Mouse (Mus musculus): ENCODE data around the gene Col15a1. TPM values are rescaled to one million over a fixed set of nuclear protein-coding genes. Genes with fewer than 3 reads are reported as not detected.
A peak's percentile ranks its signal among the peaks of the same experiment; 100 is the strongest.

The Col15a1 gene
- 3.3 and 3.4 TPM in 2 replicates for polyA plus RNA-seq (2016; fragmentation: Nextera tagmentation; extraction: Ambion mirVana)

DNA sequence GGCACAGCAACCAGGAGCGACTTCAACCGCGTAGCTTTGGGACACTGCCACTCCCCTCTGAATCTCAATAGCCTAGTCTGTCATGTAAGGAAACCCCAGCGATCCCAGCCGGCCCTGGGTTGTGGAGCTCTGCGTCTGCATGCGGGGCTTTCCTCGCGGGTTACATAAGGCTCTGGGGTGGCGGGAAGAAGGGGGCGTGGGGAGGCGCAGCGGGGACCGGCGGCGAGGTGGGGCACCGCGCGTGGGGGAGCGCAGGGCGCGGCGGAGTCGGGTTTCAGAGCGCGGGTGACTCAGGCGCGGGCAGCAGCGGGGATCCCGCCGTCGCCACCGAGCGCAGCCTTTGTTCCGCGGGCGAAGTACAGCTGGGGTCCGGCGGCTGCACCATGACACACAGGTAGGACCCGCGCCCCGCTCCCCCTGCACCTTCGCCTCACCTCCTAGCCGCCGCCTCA is at the start of gene Col15a1:
Gene Col15a1, plus strand, starts transcription at position 193 of the 452 bp plus-strand sequence.
- ATAC-seq (ENCODE audit: low FRiP score, low read depth), result 0 out of 2 replicates have a peak, but pooled peaks have one; percentile 16
- WGBS, result 1% methylated on average over 41 of the region's 45 CpGs
- Histone ChIP-seq H3K27ac (replicated peaks) (no peak within 1 kb of the TSS), H3K4me3 (peak within 1 kb of the TSS; percentile 51), H3K9me3 (no peaks in the 10 kb centered on the region), H3K4me1 (peaks cover 11% of the 10 kb centered on the region), H3K27me3 (peaks cover 51% of the 10 kb centered on the region), H3K36me3 (no peaks in the 10 kb centered on the region), H3K9ac (replicated peaks) (peak within 1 kb of the TSS; percentile 47), H3K4me2 (replicated peaks) (peak within 1 kb of the TSS; percentile 81)

DNA sequence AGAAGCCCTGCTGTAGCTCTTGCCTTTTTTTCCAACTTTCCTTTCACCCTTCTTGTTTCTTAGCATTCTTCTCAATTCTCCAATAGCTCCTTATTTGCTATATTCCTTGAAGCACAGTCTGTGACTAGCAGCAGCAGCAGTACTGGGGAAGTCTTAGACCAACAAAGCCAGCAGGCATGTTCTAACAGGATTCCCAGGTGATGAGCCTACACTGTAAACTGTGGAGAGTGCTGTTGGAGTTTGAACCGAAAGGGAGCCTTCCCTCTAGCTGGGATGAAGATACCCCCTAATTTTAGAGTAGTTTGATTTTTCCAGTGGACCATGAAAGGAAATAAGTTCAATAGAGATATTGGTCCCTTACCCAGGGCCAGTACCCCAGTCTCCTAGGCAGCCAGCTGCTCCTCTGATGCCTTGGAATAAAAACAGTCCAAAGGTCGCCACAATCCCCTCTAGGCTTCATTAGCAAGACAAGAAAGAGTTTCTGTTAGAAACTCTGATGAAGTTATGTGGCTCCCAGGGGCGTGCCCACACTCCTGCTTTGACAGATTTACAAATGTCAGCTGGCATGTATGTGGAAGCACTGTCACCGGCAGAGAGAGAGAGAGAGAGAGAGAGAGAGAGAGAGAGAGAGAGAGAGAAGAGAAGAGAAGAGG is 46.7 kb upstream of the Col15a1 start:
- Histone ChIP-seq H3K4me2 (replicated peaks) (0 out of 2 replicates have a peak overlapping the region, but pooled peaks have one; percentile 5), H3K27me3 (no peaks in the 10 kb centered on the region), H3K4me1 (peaks cover 15% of the 10 kb centered on the region), H3K27ac (replicated peaks) (peak overlapping the region; percentile 36; the same call in 1 of the 2 replicates), H3K36me3 (no peaks in the 10 kb centered on the region), H3K9ac (replicated peaks) (no peak overlapping the region), H3K4me3 (no peak overlapping the region), H3K9me3 (peaks cover 4% of the 10 kb centered on the region; the same call in 1 of the 2 replicates)
- 9% methylated on average over 3 of the region's 4 CpGs for WGBS
- ATAC-seq (ENCODE audit: low FRiP score, low read depth), result peak; percentile 66

DNA sequence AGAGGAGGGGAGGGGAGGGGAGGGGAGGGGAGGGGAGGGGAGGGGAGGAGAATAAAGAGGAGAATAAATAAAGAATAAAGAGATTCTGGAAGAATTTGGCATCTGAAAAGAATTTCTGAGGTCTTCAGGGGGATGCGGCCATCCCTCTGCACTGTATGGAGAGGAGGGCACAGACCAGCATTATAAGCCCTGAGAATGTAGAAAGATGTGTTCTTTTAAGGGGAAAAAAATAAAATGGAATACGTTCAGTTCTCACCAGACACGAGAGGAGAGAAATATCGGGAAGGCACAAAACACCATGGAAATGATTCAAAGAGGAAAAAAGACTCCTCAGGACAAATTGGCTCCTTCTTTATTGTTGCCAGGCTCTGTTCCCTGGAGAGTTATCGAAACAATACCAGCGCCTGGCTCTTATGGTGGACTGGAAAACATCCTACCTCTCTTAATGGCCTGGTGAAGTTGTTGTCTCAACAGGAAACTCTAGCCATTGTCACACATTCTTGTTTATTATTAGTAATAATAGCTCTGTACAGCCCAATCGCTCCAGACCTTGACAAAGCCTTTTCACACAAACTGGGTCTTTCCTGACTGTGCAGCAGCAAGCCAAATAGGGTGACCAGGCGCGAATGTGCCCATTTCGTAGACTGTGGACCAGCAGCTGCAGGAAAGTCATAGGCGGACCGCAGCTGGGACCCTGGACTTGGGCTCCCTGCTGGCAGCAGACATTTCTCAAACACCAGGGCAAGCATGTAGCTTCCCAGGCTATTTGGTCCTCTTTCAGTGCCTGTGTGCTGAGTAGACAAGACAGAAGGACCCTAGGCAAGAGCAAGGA is 46.0 kb upstream of the Col15a1 start:
- H3K4me3 ChIP-seq, result no peak overlapping the region
- H3K4me2 ChIP-seq (replicated peaks), result no peak overlapping the region
- peaks cover 15% of the 10 kb centered on the region for H3K4me1 ChIP-seq
- no peak overlapping the region for H3K9ac ChIP-seq (replicated peaks)
- H3K27me3 ChIP-seq, result no peaks in the 10 kb centered on the region
- no peak for ATAC-seq (ENCODE audit: low FRiP score, low read depth)
- H3K27ac ChIP-seq (replicated peaks), result peak overlapping the region; percentile 61; the same call in 1 of the 2 replicates
- no peaks in the 10 kb centered on the region for H3K36me3 ChIP-seq
- H3K9me3 ChIP-seq, result peaks cover 4% of the 10 kb centered on the region; the same call in 1 of the 2 replicates
- WGBS, result 75% methylated on average over 12 of the region's 12 CpGs

DNA sequence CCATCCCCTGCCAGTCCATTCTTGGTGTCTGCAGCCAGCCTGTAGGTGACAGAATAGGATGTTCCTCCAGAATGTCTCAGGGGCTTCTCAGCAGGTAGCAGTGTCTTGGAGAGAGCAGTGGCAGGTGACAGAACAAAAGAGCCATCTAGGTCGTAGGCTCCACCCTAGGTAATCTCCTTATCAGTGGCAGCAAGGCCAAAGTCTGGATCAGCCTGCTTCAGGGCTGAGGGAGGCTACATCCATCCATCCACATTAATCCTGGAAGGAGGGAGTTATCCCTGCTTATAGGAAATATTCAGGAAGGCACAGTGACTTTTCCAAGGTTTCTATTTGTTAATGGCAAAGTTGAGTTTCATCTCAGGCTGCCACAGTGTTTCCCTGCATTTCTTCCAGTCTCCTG is 35.6 kb upstream of the Col15a1 start:
- H3K36me3 ChIP-seq, result no peaks in the 10 kb centered on the region
- WGBS, result 14% methylated on average over 1 of the region's 1 CpGs
- no peaks in the 10 kb centered on the region for H3K9me3 ChIP-seq
- no peak overlapping the region for H3K27ac ChIP-seq (replicated peaks)
- ATAC-seq (ENCODE audit: low FRiP score, low read depth), result no peak
- no peak overlapping the region for H3K9ac ChIP-seq (replicated peaks)
- H3K4me1 ChIP-seq, result no peaks in the 10 kb centered on the region
- no peak overlapping the region for H3K4me3 ChIP-seq
- no peak overlapping the region for H3K4me2 ChIP-seq (replicated peaks)
- H3K27me3 ChIP-seq, result no peaks in the 10 kb centered on the region

DNA sequence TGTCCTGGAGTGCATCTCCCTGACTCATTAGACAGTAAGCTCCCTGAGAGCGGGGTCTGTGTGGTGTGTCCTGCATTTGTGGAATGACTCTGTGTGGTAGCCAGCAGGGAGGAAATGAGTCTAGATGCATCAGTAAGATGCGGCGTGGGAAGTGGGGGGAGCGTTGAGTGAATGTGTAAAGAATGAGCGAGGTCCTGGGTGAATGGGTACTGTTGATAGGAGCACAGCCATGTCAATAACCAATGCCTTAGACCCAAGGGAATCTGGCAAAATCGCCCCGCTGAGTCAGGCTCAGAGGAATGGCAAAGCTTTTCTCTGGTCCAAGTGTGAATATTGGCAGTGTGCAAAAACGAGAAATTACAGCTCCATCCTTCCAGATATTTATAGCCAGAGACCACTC is 30.9 kb upstream of the Col15a1 start:
- no peak for ATAC-seq (ENCODE audit: low FRiP score, low read depth)
- Histone ChIP-seq H3K27ac (replicated peaks) (no peak overlapping the region), H3K27me3 (no peaks in the 10 kb centered on the region), H3K36me3 (no peaks in the 10 kb centered on the region), H3K9ac (replicated peaks) (no peak overlapping the region), H3K4me2 (replicated peaks) (no peak overlapping the region), H3K9me3 (no peaks in the 10 kb centered on the region), H3K4me1 (no peaks in the 10 kb centered on the region), H3K4me3 (no peak overlapping the region)
- WGBS, result 89% methylated on average over 8 of the region's 8 CpGs

DNA sequence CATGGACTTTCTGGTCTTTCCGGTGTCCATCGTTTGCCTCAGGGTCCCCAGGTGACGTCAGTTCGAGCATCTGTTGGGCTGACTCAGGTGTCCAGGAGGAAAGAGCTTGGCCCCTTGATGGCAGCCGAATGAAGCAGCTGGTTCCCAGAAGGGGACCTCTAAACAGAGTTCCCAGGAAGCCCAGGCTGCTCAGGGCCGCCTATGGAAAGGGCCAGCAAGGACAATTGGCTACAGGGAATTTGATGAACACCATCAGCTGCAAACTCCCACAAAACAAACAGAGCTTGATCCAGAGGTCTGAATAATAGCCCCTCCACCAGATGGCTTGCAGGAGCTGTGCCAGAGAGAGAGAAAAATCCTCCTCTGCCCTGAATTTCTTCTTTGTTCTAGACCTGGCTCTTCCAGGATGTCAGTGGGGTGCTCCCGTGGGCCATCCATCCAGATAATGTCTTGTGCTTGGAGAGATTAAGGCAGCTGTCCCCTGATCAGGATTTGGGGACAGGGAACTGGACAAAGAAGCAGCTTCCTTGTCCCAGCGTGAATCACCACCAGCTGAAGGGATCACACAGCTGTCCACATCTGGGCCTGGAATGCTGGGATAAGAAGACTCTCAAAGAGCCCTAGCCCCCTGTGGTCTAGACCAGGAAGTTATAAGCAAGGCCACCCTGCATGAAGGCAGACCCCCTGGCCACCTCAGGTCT is 29.6 kb upstream of the Col15a1 start:
- Histone ChIP-seq H3K4me1 (no peaks in the 10 kb centered on the region), H3K27ac (replicated peaks) (no peak overlapping the region), H3K4me3 (no peak overlapping the region), H3K9me3 (no peaks in the 10 kb centered on the region), H3K27me3 (no peaks in the 10 kb centered on the region), H3K4me2 (replicated peaks) (no peak overlapping the region), H3K36me3 (no peaks in the 10 kb centered on the region), H3K9ac (replicated peaks) (no peak overlapping the region)
- ATAC-seq (ENCODE audit: low FRiP score, low read depth), result no peak
- 60% methylated on average over 8 of the region's 8 CpGs for WGBS

DNA sequence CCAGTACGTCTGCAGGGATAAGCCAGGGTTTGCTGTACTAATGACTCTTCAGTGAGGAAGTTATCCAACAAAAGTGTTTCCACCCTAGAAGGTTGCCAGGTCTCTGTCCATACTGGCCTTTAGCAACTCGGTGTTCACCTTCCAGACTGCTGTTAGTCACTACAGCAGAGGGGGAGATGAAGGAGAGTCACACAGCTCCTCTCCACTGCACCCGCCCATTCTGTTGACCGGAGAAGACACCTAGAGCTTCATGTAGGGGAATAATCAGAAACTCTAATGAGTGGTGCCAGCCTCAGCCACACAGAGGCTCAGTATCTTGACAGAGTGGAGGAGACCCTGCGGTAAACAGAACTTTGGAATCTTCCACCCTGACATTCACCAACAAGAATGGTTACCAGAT is 28.4 kb upstream of the Col15a1 start:
- WGBS, result 88% methylated on average over 5 of the region's 5 CpGs
- Histone ChIP-seq H3K4me2 (replicated peaks) (no peak overlapping the region), H3K9me3 (no peaks in the 10 kb centered on the region), H3K9ac (replicated peaks) (no peak overlapping the region), H3K27me3 (no peaks in the 10 kb centered on the region), H3K36me3 (no peaks in the 10 kb centered on the region), H3K4me1 (no peaks in the 10 kb centered on the region), H3K27ac (replicated peaks) (no peak overlapping the region), H3K4me3 (no peak overlapping the region)
- ATAC-seq (ENCODE audit: low FRiP score, low read depth), result no peak

DNA sequence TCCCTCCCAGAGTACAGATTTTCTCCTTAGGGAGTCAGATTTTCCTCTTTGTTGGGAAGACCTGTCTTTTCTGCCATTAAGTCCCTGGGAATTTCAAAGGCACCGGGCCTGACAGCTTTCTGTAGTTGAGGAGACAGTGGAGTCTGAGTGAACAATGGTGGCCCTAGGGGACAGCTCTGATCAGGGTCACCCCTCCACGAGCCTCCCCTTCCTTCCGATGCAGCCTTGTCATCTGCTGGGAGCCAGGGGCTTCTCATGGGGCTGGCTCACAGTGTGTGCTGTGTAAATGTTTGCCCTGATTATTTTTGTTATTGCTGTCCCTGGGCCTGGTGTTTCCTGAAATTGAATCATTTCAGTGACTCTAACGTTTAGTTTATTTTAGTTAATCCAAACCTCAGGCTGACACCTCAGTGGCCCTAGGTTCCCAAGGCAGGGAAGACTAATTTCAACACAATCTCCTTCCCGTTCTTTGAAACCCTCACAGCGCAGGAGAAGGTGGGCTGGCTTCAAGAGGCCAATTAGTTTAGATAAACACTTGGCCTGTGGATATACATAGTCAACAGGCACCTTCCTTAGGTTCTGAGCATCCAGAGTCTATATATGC is 23.8 kb upstream of the Col15a1 start:
- no peak overlapping the region for H3K4me2 ChIP-seq (replicated peaks)
- H3K4me3 ChIP-seq, result no peak overlapping the region
- H3K27ac ChIP-seq (replicated peaks), result no peak overlapping the region
- H3K36me3 ChIP-seq, result no peaks in the 10 kb centered on the region
- no peak for ATAC-seq (ENCODE audit: low FRiP score, low read depth)
- no peaks in the 10 kb centered on the region for H3K27me3 ChIP-seq
- no peak overlapping the region for H3K9ac ChIP-seq (replicated peaks)
- no peaks in the 10 kb centered on the region for H3K9me3 ChIP-seq
- H3K4me1 ChIP-seq, result no peaks in the 10 kb centered on the region
- WGBS, result 38% methylated on average over 6 of the region's 6 CpGs

DNA sequence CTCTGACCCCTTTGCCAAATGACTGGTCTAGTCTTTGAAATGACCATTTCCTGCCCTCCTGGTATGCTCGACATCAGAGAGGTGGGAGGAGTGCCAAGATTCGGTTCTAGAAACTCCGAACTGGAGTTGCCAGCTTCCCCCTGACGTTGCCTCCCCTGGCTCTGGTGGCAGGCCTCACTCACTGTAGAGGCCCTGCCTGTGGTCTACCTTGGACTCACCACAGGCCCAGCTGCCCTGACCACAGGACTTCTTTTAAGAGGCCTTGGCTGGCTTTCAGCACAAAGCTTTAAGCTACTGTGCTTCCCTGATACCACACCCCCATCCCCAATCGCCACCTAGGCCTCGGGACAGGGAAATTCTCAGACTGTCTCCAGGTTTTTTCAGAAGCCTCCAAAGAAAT is 21.4 kb upstream of the Col15a1 start:
- no peak for ATAC-seq (ENCODE audit: low FRiP score, low read depth)
- no peaks in the 10 kb centered on the region for H3K4me1 ChIP-seq
- no peaks in the 10 kb centered on the region for H3K27me3 ChIP-seq
- H3K4me2 ChIP-seq (replicated peaks), result no peak overlapping the region
- WGBS, result 77% methylated on average over 6 of the region's 6 CpGs
- no peak overlapping the region for H3K27ac ChIP-seq (replicated peaks)
- no peaks in the 10 kb centered on the region for H3K36me3 ChIP-seq
- H3K4me3 ChIP-seq, result no peak overlapping the region
- no peaks in the 10 kb centered on the region for H3K9me3 ChIP-seq
- no peak overlapping the region for H3K9ac ChIP-seq (replicated peaks)

DNA sequence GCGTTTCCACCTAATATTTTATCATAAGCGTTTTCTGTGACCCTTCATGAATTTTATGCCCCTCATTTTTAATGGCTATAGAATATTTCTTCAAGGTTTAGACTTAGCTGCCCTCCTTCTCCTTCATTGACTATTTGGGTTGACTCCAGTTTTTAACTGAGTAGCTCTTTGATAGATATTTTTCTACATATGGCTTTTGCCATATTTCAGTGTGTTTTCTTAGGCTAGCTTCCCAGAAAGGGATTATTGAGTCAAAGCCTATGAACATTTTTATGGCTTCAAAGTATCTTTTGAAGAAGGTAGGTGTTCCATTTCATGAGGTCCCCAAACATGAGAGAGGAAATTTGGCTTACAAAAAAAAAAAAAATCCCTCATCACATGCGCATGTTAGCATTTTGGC is 11.8 kb upstream of the Col15a1 start:
- H3K27me3 ChIP-seq, result no peaks in the 10 kb centered on the region
- no peaks in the 10 kb centered on the region for H3K9me3 ChIP-seq
- 83% methylated on average over 3 of the region's 3 CpGs for WGBS
- no peak overlapping the region for H3K4me3 ChIP-seq
- H3K27ac ChIP-seq (replicated peaks), result no peak overlapping the region
- no peaks in the 10 kb centered on the region for H3K4me1 ChIP-seq
- no peaks in the 10 kb centered on the region for H3K36me3 ChIP-seq
- H3K4me2 ChIP-seq (replicated peaks), result no peak overlapping the region
- no peak for ATAC-seq (ENCODE audit: low FRiP score, low read depth)
- H3K9ac ChIP-seq (replicated peaks), result no peak overlapping the region

DNA sequence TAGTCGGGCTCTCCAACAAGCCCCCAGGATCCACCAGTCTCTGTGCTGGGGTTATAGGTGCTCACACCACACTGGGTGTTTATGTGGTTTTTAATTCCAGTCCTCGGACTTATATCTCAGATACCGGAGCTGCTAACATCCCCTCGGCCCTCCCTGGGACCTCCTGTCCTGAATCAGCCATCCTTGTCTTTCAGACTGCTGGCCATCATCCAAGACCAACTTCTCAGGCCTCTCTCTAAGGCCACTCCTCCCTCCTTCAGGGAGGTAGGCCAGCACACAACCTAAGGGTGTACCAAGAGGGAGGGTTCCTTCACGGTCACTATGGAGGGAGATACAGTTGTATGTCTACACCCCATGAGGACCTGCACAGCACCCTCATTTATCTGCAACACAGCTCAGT is 4.3 kb upstream of the Col15a1 start:
- Histone ChIP-seq H3K9me3 (no peaks in the 10 kb centered on the region), H3K9ac (replicated peaks) (no peak overlapping the region), H3K4me1 (peaks cover 9% of the 10 kb centered on the region), H3K4me2 (replicated peaks) (no peak overlapping the region), H3K4me3 (no peak overlapping the region), H3K36me3 (no peaks in the 10 kb centered on the region), H3K27me3 (peaks cover 32% of the 10 kb centered on the region), H3K27ac (replicated peaks) (no peak overlapping the region)
- no peak for ATAC-seq (ENCODE audit: low FRiP score, low read depth)
- WGBS, result 92% methylated on average over 5 of the region's 5 CpGs

Data from midbrain, embryonic 12.5 days (tissue).